Mouse (Mus musculus) liver, embryonic 14.5 days (tissue): ENCODE results near the gene Maml2.

Experiments
- CTCF ChIP-seq: IDR thresholded peaks from 2 replicates; pipeline ENCODE4 v1.5.1; 2016; ENCODE audit warnings: antibody characterized with exemption, low read depth, control low read depth
- EP300 ChIP-seq: IDR thresholded peaks from 2 replicates; pipeline ENCODE4 v1.6.1; 2016; ENCODE audit warnings: antibody characterized with exemption, low read depth

GRCm38 (mm10) chr9:13523046-13523445 lies 225.3 kb downstream of the Maml2 start:
- TF ChIP-seq CTCF (no peak), EP300 (no peak)
